Mouse (Mus musculus) neural tube, embryonic 15.5 days (tissue): ENCODE measurements around the gene Il6st. TPM values are rescaled to one million over a fixed set of nuclear protein-coding genes. Genes with fewer than 3 reads are reported as not detected.

Experiments used
- ATAC-seq: fragments of 200-750 bp; cut with Nextera tagmentation; 2 replicates; pipeline ENCODE4 v1.8.0; 2017; ENCODE audit warnings: mild to moderate bottlenecking, moderate TSS enrichment, moderate library complexity; ENCODE audit not compliant: low FRiP score
- H3K27ac ChIP-seq: fragments of 300-500 bp; sonication (generic); replicated peaks from 2 replicates; pipeline ENCODE4 v1.5.1; 2015; ENCODE audit warnings: mild to moderate bottlenecking, inconsistent platforms
- H3K27me3 ChIP-seq: fragments of 300-500 bp; sonication (generic); replicated peaks from 2 replicates; pipeline ENCODE4 v1.6.1; 2015; ENCODE audit warnings: inconsistent platforms
- H3K36me3 ChIP-seq: fragments of 300-500 bp; sonication (generic); 2 replicates; pipeline ENCODE4 v1.6.1; 2015; ENCODE audit warnings: inconsistent platforms
- H3K4me1 ChIP-seq: fragments of 300-500 bp; sonication (generic); 2 replicates; pipeline ENCODE4 v1.6.1; 2015; ENCODE audit warnings: inconsistent platforms
- H3K4me2 ChIP-seq: fragments of 300-500 bp; sonication (generic); 2 replicates; pipeline ENCODE4 v1.6.1; 2015; ENCODE audit warnings: inconsistent platforms, mild to moderate bottlenecking, moderate library complexity
- H3K4me3 ChIP-seq: fragments of 300-500 bp; sonication (generic); replicated peaks from 2 replicates; pipeline ENCODE4 v1.5.1; 2015; ENCODE audit warnings: mild to moderate bottlenecking, inconsistent platforms
- H3K9ac ChIP-seq: fragments of 300-500 bp; sonication (generic); replicated peaks from 2 replicates; pipeline ENCODE4 v1.6.1; 2015; ENCODE audit warnings: mild to moderate bottlenecking, inconsistent platforms
- H3K9me3 ChIP-seq: fragments of 300-500 bp; sonication (generic); replicated peaks from 2 replicates; pipeline ENCODE4 v1.6.1; 2016; ENCODE audit warnings: inconsistent platforms
- WGBS: fragments of 180-500 bp; shearing (Covaris S2); methylation state at CpG from one replicate; pipeline ENCODE4 v1.1.7; 2015; ENCODE audit warnings: mixed read lengths; 5-methylcytosine and 5-hydroxymethylcytosine counted together
- polyA plus RNA-seq: library from polyadenylated mRNA; unstranded; fragments of >200 nt; fragmentation: Nextera tagmentation; extraction: Ambion mirVana; gene quantifications from 2 replicates; pipeline ENCODE4 v1.2.1, GENCODE M21; 2015

The Il6st gene
- polyA plus RNA-seq, 1 experiment from 2014 or later = 25.6 TPM

DNA sequence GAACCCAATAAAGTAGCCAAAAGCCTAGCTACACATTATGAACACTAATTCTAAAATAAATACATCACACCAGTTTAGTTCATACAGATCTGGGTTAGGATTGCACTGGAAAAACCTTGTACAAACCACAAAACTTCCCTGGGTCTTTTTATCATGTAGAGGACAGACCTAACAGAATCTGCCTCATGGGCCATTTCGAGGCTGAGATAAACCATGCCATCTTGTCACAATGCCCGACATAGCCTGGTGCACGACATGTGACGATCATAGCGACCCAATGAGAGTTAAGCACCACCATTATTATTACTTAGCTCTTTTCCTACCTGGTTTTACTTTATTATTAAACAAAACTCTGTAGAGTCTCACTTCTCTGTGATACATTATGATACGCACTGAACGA, 73.2 kb downstream of the Il6st start:
- 0 out of 2 replicates have a peak, but pooled peaks cover 3% of the 10 kb centered on the region for H3K4me1 ChIP-seq

DNA sequence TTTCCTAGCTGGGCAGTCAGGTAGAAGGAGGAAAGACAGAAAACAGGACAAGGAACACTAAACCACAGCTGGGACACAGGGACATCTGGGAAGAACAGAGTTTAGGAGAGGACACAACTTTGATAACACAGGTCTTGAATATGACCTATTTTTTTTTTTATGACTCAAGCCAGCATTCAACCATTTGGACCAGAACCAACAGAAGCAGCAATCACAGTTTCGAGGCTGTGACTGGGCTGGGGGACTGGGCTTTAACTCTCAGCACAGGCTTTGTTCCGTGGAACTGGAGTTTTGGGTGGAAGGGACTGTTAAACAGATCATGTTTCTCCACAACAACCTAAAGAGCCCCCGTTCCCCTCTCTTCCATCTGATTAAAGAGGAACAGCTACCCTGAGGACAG, 76.7 kb downstream of the Il6st start:
- Histone ChIP-seq H3K9ac (no peak overlapping the region), H3K27ac (no peak overlapping the region), H3K4me3 (no peak overlapping the region), H3K36me3 (no peaks in the 10 kb centered on the region), H3K9me3 (no peaks in the 10 kb centered on the region), H3K27me3 (no peaks in the 10 kb centered on the region), H3K4me2 (no peak overlapping the region), H3K4me1 (no peaks in the 10 kb centered on the region)
- no peak for ATAC-seq
- whole genome bisulfite sequencing = 62% methylated on average over 3 of the region's 3 CpGs

More for the DNA sequence above, 73.2 kb downstream of the Il6st start:
- Histone ChIP-seq H3K36me3 (no peaks in the 10 kb centered on the region), H3K9ac (no peak overlapping the region), H3K4me2 (no peak overlapping the region), H3K27ac (no peak overlapping the region), H3K9me3 (no peaks in the 10 kb centered on the region), H3K4me3 (no peak overlapping the region), H3K27me3 (no peaks in the 10 kb centered on the region)
- 93% methylated on average over 7 of the region's 7 CpGs for WGBS
- ATAC-seq = no peak

DNA sequence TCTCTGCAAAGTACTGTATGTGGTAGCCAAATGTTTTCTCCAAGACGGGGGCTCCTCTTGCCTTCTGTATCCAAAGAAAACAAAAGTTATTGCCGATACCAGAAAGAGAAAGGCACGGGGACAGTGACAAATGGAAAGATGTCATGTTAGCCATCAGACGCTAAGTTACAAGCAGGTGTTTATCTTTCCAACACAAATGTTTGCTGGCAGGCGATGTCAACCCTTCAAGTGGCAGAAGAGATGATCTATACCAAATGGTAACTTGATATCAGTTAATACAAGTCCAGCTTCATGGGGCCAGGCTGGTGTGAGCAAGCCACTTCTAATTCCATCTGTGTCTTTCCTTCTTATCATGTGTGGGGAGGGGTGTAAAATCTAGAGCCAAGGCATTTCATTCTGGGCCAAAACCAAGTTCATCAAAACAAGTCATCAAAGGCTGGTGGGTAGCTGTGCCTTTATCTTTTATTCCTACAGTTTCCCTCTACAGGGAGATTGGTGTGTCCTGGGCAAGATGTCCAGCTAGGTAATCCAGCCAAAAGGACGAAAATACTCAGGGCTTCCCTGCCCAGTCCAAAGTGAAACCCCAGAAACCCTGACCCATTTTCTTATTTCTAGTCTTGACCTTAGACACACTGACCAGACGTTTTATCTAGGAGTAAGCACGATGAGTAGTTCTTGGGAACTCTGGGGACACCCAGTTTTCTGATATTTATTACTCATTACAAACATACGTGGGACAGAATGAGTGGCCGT, 77.5 kb downstream of the Il6st start:
- 86% methylated on average over 10 of the region's 10 CpGs for WGBS
- no peak overlapping the region for H3K27ac ChIP-seq
- no peak overlapping the region for H3K4me2 ChIP-seq
- no peaks in the 10 kb centered on the region for H3K36me3 ChIP-seq
- no peaks in the 10 kb centered on the region for H3K9me3 ChIP-seq
- no peaks in the 10 kb centered on the region for H3K4me1 ChIP-seq
- no peaks in the 10 kb centered on the region for H3K27me3 ChIP-seq
- H3K9ac ChIP-seq = no peak overlapping the region
- ATAC-seq = no peak
- no peak overlapping the region for H3K4me3 ChIP-seq

DNA sequence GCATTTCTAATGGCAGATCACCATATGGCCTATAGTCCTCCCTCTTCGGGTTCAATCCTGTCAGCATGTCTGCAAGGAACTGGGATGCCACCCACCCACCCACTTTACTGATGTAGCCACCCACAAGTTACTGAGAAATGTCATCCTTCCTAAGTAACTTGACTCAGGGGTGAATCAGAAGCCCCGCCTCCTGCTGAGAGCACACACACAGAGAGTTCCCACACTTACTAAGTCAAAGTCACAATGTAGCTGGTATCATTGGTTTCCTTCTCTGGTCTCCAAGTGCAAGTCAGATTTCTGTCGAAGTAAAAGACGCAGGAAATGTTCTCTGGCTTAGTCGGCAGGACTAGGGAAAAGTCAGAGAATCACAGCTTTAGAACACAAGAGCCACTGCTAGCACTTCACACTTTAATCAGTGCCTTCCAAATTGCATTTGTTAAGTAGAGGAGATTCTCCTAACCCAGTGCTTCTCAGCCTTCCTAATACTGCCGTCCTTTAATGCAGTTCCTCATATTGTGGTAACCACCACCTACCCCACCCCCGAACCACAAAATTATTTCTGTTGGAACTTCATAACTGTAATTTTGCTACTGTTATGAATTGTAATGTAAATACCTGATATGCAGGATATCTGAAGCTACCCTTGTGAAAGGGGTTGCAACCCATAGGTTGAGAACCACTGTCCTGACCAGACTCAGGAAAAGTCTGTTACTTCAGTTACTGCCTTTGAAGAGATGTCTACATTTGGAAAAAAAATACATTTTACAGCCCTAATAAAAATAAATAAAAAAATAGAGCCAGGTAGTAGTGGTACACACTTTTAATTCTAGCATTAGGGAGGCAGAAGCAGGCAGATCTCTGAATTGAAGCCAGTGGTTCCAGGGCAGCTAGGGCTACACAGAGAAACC, 88.0 kb downstream of the Il6st start:
- Histone ChIP-seq H3K27ac (no peak overlapping the region), H3K4me1 (no peaks in the 10 kb centered on the region), H3K36me3 (no peaks in the 10 kb centered on the region), H3K9me3 (no peaks in the 10 kb centered on the region), H3K9ac (no peak overlapping the region), H3K4me3 (no peak overlapping the region), H3K4me2 (no peak overlapping the region), H3K27me3 (no peaks in the 10 kb centered on the region)
- 93% methylated on average over 7 of the region's 7 CpGs for WGBS
- no peak for ATAC-seq

DNA sequence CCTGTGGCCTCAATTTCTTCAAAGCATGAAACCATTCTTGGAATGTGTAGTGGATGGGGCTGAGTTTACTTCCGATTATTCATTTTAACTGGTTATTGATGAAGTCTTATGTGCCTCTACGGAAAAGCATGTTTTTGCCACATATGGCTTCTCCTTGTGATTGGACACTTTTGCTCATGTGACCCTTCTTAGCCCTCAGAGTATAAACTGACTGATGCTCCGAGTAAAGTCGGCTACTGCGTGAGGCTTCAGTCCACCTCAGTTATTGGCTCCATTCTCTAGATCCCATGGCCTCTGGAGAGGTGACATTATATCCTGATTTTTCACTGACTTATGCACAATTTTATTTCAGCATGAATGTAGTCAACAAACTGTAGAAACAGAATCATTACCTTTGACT, 89.4 kb downstream of the Il6st start:
- Histone ChIP-seq H3K36me3 (no peaks in the 10 kb centered on the region), H3K27me3 (no peaks in the 10 kb centered on the region), H3K9me3 (no peaks in the 10 kb centered on the region), H3K4me1 (no peaks in the 10 kb centered on the region), H3K4me3 (no peak overlapping the region), H3K27ac (no peak overlapping the region), H3K9ac (no peak overlapping the region), H3K4me2 (no peak overlapping the region)
- no peak for ATAC-seq
- WGBS = 88% methylated on average over 5 of the region's 5 CpGs

DNA sequence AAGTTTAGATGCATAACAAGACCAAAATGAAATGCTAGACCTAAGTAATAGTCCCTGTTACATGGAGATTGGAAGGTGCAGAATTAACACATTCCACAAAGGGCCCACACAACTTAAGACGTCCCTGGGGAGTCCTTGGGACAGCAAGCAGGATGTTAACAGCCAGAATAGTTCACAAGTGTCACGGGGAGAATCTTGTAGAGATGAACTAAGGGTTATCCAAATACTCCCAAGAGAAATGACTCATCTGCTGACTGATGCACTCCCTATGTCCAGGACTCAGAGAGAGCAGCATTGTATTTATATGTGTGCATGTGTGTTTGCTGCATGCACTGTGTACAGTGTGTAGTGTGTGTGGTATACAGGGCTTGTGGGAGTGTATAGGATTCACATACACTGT, 92.6 kb downstream of the Il6st start:
- WGBS = 56% methylated on average over 2 of the region's 2 CpGs
- no peaks in the 10 kb centered on the region for H3K9me3 ChIP-seq
- no peak overlapping the region for H3K4me3 ChIP-seq
- no peak overlapping the region for H3K9ac ChIP-seq
- H3K4me2 ChIP-seq = no peak overlapping the region
- H3K4me1 ChIP-seq = no peaks in the 10 kb centered on the region
- no peaks in the 10 kb centered on the region for H3K27me3 ChIP-seq
- no peak for ATAC-seq
- no peaks in the 10 kb centered on the region for H3K36me3 ChIP-seq
- H3K27ac ChIP-seq = no peak overlapping the region

Other genes starting within 250 kb of the Il6st start
- gene Ankrd55, start 175.6 kb upstream of the Il6st start, polyA plus RNA-seq = 10.2 and 12.3 TPM in 2 replicates
- 0.09 and 0.57 TPM in 2 replicates for gene Il31ra, start 130.3 kb downstream of the Il6st start, polyA plus RNA-seq
- gene Ddx4, start 188.4 kb downstream of the Il6st start, polyA plus RNA-seq = 0.88 and 1.1 TPM in 2 replicates
- 22.6 and 25.1 TPM in 2 replicates for gene Slc38a9, start 196.7 kb downstream of the Il6st start, polyA plus RNA-seq